Mouse (Mus musculus) heart, adult 2 months (tissue): ENCODE data around the gene Srsf1. TPM values are rescaled to one million over a fixed set of nuclear protein-coding genes. Genes with fewer than 3 reads are reported as not detected.
"Not testable (repeated sequence)": the region's sequence is repeated elsewhere in the genome, so short reads cannot be mapped to it uniquely, and the experiment has no call there.

Experiments
- DNase-seq, 2 experiments: peaks; one replicate each; pipeline ENCODE4 v3.0.0; 2021
- H3K27ac ChIP-seq: fragments of 200-600 bp; 2 replicates; pipeline ENCODE4 v1.8.1; 2022
- H3K27me3 ChIP-seq: fragments of 200-500 bp; 2 replicates; pipeline ENCODE4 v1.6.1; 2012; ENCODE audit warnings: mild to moderate bottlenecking, low read length, inconsistent platforms, mixed read lengths; ENCODE audit not compliant: control insufficient read depth, insufficient read depth
- H3K36me3 ChIP-seq: fragments of 200-500 bp; 2 replicates; pipeline ENCODE4 v1.6.1; 2012; ENCODE audit warnings: low read length, inconsistent platforms; ENCODE audit not compliant: control insufficient read depth, insufficient read depth
- H3K4me1 ChIP-seq: fragments of 200-500 bp; 2 replicates; pipeline ENCODE4 v1.6.1; 2011; ENCODE audit warnings: low read length; ENCODE audit not compliant: control insufficient read depth, insufficient read depth
- H3K4me3 ChIP-seq: fragments of 200-600 bp; 2 replicates; pipeline ENCODE4 v1.8.1; 2022
- H3K79me2 ChIP-seq: fragments of 200-500 bp; replicated peaks from 2 replicates; pipeline ENCODE4 v1.6.1; 2012; ENCODE audit warnings: mild to moderate bottlenecking, inconsistent platforms, low read length, moderate library complexity, mixed read lengths; ENCODE audit not compliant: control insufficient read depth, insufficient read depth
- H3K9ac ChIP-seq: fragments of 200-500 bp; 2 replicates; pipeline ENCODE4 v1.6.1; 2012; ENCODE audit warnings: low read depth, mild to moderate bottlenecking, control low read depth, inconsistent platforms, low read length, mixed read lengths
- CTCF ChIP-seq: fragments of 200-600 bp; IDR thresholded peaks from 2 replicates; pipeline ENCODE4 v1.8.1; 2022; ENCODE audit warnings: antibody characterized with exemption, mild to moderate bottlenecking, moderate library complexity
- EP300 ChIP-seq: fragments of 200-500 bp; IDR thresholded peaks from 2 replicates; pipeline ENCODE4 v1.6.1; 2011; ENCODE audit warnings: low read depth, low read length, control low read depth; ENCODE audit not compliant: insufficient read depth
- POLR2A ChIP-seq: fragments of 200-500 bp; IDR thresholded peaks from 2 replicates; pipeline ENCODE4 v1.6.1; 2011; ENCODE audit warnings: mild to moderate bottlenecking, low read depth, low read length, control low read depth; ENCODE audit not compliant: insufficient read depth
- WGBS: fragments of 180-500 bp; shearing (Covaris S2); methylation state at CpG from one replicate; pipeline ENCODE4 v1.1.7; 2018; 5-methylcytosine and 5-hydroxymethylcytosine counted together
- intact Hi-C: fragments of 180-260 bp; cut with DNase I; formaldehyde crosslinking; loops from one replicate; pipeline ENCODE4 v1.15.1; 2025
- polyA plus RNA-seq: library from polyadenylated mRNA; depleted of rRNA; stranded (reverse); fragments of >200 nt; gene quantifications from 2 replicates; pipeline ENCODE4 v1.2.3, GENCODE M21; 2012
- total RNA-seq, 2 experiments: library from RNA; stranded (reverse); gene quantifications; 2 replicates each; pipeline ENCODE4 v1.2.3; 2021

The Srsf1 gene
- total and polyA plus RNA-seq, 3 experiments = 39.3 to 99.7 (median 99.5) TPM

- no peak overlapping the region for H3K4me3 ChIP-seq
- no peaks in the 10 kb centered on the region for H3K4me1 ChIP-seq
- no peaks in the 10 kb centered on the region for H3K36me3 ChIP-seq
- 82% methylated on average over 7 of the region's 7 CpGs for WGBS
- H3K27me3 ChIP-seq = no peaks in the 10 kb centered on the region
- H3K27ac ChIP-seq = no peak overlapping the region
- no peaks in the 10 kb centered on the region for H3K79me2 ChIP-seq
- intact Hi-C loops = no loop called here
- no peak for TF ChIP-seq CTCF
- no peak for TF ChIP-seq POLR2A
- TF ChIP-seq EP300 = no peak
- DNase-seq = no peak
- H3K9ac ChIP-seq = no peak overlapping the region
Observed at GRCm38 (mm10) chr11:88035970-88036369, 11.2 kb upstream of the Srsf1 start.

- no peak for TF ChIP-seq POLR2A
- Histone ChIP-seq H3K4me3 (no peak overlapping the region), H3K79me2 (no peaks in the 10 kb centered on the region), H3K36me3 (no peaks in the 10 kb centered on the region), H3K27me3 (no peaks in the 10 kb centered on the region), H3K4me1 (no peaks in the 10 kb centered on the region), H3K27ac (no peak overlapping the region), H3K9ac (no peak overlapping the region)
- DNase-seq = no peak
- intact Hi-C loops = no loop called here
- 57% methylated on average over 10 of the region's 10 CpGs for WGBS
Observed at GRCm38 (mm10) chr11:88036761-88037251, 10.4 kb upstream of the Srsf1 start.

- no peak for DNase-seq
- Histone ChIP-seq H3K27ac (no peak overlapping the region), H3K4me1 (no peaks in the 10 kb centered on the region), H3K79me2 (no peaks in the 10 kb centered on the region), H3K4me3 (no peak overlapping the region), H3K36me3 (no peaks in the 10 kb centered on the region), H3K27me3 (no peaks in the 10 kb centered on the region), H3K9ac (no peak overlapping the region)
- TF ChIP-seq EP300 (no peak), CTCF (no peak), POLR2A (no peak)
- WGBS = 87% methylated on average over 3 of the region's 3 CpGs
- intact Hi-C loops = no loop called here
Observed at GRCm38 (mm10) chr11:88037386-88037785, 9.8 kb upstream of the Srsf1 start.

GRCm38 (mm10) chr11:88039066-88039465, 8.1 kb upstream of the Srsf1 start:
- H3K9ac ChIP-seq = no peak overlapping the region
- TF ChIP-seq EP300 (no peak), CTCF (no peak), POLR2A (no peak)
- H3K36me3 ChIP-seq = no peaks in the 10 kb centered on the region
- H3K79me2 ChIP-seq = no peaks in the 10 kb centered on the region
- no peaks in the 10 kb centered on the region for H3K27me3 ChIP-seq
- H3K4me3 ChIP-seq = no peak overlapping the region
- no peaks in the 10 kb centered on the region for H3K4me1 ChIP-seq
- no peak for DNase-seq
- intact Hi-C loops = no loop called here
- 72% methylated on average over 1 of the region's 1 CpGs for WGBS
- H3K27ac ChIP-seq = no peak overlapping the region

- no peak overlapping the region for H3K9ac ChIP-seq
- TF ChIP-seq CTCF (no peak), EP300 (no peak), POLR2A (no peak)
- intact Hi-C loops = no loop called here
- H3K4me3 ChIP-seq = no peak overlapping the region
- no peak overlapping the region for H3K27ac ChIP-seq
- peaks cover 3% of the 10 kb centered on the region for H3K79me2 ChIP-seq
- DNase-seq = no peak
- no peaks in the 10 kb centered on the region for H3K27me3 ChIP-seq
- peaks cover 5% of the 10 kb centered on the region for H3K4me1 ChIP-seq
- peaks cover 8% of the 10 kb centered on the region for H3K36me3 ChIP-seq
Observed at GRCm38 (mm10) chr11:88044314-88044713, 2.9 kb upstream of the Srsf1 start.

- not testable (repeated sequence) for H3K4me3 ChIP-seq, H3K27me3 ChIP-seq, H3K4me1 ChIP-seq, DNase-seq, H3K27ac ChIP-seq, H3K79me2 ChIP-seq, H3K9ac ChIP-seq
- intact Hi-C loops = loop anchor here (5.0 kb wide), 1 partner anchor 777 kb away; no protein-coding TSS in a partner anchor
- WGBS = 96% methylated on average over 3 of the region's 3 CpGs
- peaks cover 17% of the 10 kb centered on the region for H3K36me3 ChIP-seq
Observed at GRCm38 (mm10) chr11:88045159-88045558, 2.0 kb upstream of the Srsf1 start.
